Mouse (Mus musculus) heart, adult 9 months (tissue): ENCODE measurements around the gene Cdk8.
A peak's percentile ranks its signal among the peaks of the same experiment; 100 is the strongest.

ENCODE experiments used
- DNase-seq, 2 experiments: peaks; one replicate each; pipeline ENCODE4 v3.0.0; 2022; ENCODE audit warnings: low spot score in 2 of 2

Gene Cdk8

GRCm38 (mm10) chr5:146232816-146233215, 1.8 kb downstream of the Cdk8 start:
- DNase-seq = no peak

- no peak for DNase-seq
These were observed 3.3 kb downstream of the Cdk8 start for GRCm38 (mm10) chr5:146234336-146234735.

GRCm38 (mm10) chr5:146238274-146238673, 7.2 kb downstream of the Cdk8 start:
- no peak for DNase-seq

- no peak for DNase-seq
These were observed 9.7 kb downstream of the Cdk8 start for GRCm38 (mm10) chr5:146240771-146241170.

GRCm38 (mm10) chr5:146241202-146241601, 10.2 kb downstream of the Cdk8 start:
- no peak for DNase-seq

- DNase-seq = no peak
These were observed 14.2 kb downstream of the Cdk8 start for GRCm38 (mm10) chr5:146245193-146245592.

- no peak for DNase-seq
These were observed 14.8 kb downstream of the Cdk8 start for GRCm38 (mm10) chr5:146245646-146246370.

GRCm38 (mm10) chr5:146246386-146246785, 15.4 kb downstream of the Cdk8 start:
- no peak for DNase-seq

GRCm38 (mm10) chr5:146247709-146248108, 16.7 kb downstream of the Cdk8 start:
- no peak for DNase-seq

- DNase-seq = peak; percentile 37 to 59
These were observed 17.7 kb downstream of the Cdk8 start for GRCm38 (mm10) chr5:146248746-146249145.

GRCm38 (mm10) chr5:146250369-146251075, 19.5 kb downstream of the Cdk8 start:
- no peak for DNase-seq

GRCm38 (mm10) chr5:146251663-146252429, 20.8 kb downstream of the Cdk8 start:
- no peak for DNase-seq

GRCm38 (mm10) chr5:146253644-146254043, 22.6 kb downstream of the Cdk8 start:
- no peak for DNase-seq

GRCm38 (mm10) chr5:146260003-146260402, 29.0 kb downstream of the Cdk8 start:
- DNase-seq = no peak

GRCm38 (mm10) chr5:146265934-146266591, 35.0 kb downstream of the Cdk8 start:
- no peak for DNase-seq

GRCm38 (mm10) chr5:146267776-146268175, 36.7 kb downstream of the Cdk8 start:
- DNase-seq = no peak

- DNase-seq = no peak
These were observed 39.6 kb downstream of the Cdk8 start for GRCm38 (mm10) chr5:146270593-146270992.

- DNase-seq = no peak
These were observed 40.6 kb downstream of the Cdk8 start for GRCm38 (mm10) chr5:146271662-146272061.

GRCm38 (mm10) chr5:146273096-146273495, 42.1 kb downstream of the Cdk8 start:
- DNase-seq = no peak

- no peak for DNase-seq
These were observed 43.5 kb downstream of the Cdk8 start for GRCm38 (mm10) chr5:146274420-146275045.

GRCm38 (mm10) chr5:146277513-146277912, 46.5 kb downstream of the Cdk8 start:
- no peak for DNase-seq
